Mouse (Mus musculus) skeletal muscle tissue, adult 2 months (tissue): ENCODE results near the gene Agpat4.
"Not testable (repeated sequence)": the region's sequence is repeated elsewhere in the genome, so short reads cannot be mapped to it uniquely, and the experiment has no call there.

ENCODE experiments used
- DNase-seq: peaks from one replicate; pipeline ENCODE4 v3.0.0-alpha.2; 2012; ENCODE audit warnings: low read depth, low spot score

The Agpat4 gene

DNA sequence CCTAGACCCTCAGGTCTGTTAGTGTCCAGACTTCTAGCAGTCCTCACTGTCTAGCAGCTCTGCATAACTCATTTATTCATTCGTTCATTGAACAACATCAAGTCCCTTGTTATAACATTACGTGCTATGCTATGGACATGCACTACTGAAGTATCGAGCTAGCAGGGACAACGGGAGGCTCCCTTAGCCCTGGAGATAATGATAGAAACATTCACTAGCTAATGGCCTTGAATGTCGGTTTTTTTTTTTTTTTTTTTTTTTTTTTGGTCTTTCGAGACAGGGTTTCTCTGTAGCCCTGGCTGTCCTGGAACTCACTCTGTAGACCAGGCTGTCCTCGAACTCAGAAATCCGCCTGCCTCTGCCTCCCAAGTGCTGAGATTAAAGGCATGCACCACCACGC is 3.8 kb downstream of the Agpat4 start:
- DNase-seq, result not testable (repeated sequence)

DNA sequence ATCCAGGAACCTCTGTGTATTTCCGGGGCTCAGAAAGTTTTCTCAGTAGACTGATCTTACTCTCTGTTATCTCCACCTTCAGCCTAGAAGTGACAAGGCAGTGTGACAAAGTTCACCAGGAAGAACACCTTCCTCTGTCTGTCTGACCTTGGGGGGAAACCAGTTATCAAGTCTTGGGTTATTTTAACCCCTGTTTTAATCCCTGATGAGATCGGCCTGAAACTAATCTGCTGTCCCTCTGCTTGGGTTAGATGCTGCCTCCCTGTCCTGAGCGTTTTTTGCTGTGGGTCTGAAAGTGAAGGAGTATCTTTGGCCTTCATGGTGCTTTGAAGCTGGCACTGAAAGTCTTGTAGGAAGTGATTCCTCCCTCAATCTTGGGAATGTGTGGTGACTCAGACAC is 4.7 kb downstream of the Agpat4 start:
- no peak for DNase-seq

DNA sequence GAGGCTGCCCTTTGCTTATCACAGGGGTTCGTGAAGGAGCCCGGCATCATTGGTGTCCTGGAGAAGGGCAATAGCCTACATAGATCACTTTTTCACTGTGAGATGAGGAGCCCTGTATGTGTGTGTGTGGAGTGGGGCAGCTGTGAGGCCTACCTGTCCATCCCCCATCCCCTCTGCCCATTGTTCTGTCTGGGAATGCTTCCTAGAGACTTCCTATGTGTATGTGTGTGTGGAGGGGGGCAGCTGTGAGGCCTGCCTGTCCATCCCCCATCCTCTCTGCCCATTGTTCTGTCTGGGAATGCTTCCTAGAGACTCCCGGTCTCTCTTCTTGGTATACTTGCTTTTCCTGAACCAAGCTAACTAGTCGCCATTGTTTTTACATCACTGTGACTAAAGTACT is 8.6 kb downstream of the Agpat4 start:
- no peak for DNase-seq

DNA sequence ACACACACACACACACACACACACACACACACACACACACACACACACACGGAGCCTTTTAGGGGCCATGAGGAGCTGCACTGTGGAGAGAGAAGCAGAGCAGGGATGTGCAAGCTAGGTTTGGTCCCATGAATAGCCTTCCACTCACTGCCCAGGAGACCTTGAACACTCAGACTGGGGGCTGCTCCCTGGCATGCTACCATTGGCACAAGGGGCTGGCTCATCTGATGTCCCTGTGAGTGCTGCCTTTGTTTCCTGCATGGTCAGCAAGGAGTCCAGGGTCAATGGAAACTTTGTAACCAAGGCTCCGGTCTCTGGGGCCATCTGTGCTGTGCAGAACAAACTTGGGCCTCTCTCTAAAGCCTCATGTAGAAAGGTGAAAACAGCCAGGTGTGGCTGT is 10.5 kb downstream of the Agpat4 start:
- DNase-seq, result no peak

DNA sequence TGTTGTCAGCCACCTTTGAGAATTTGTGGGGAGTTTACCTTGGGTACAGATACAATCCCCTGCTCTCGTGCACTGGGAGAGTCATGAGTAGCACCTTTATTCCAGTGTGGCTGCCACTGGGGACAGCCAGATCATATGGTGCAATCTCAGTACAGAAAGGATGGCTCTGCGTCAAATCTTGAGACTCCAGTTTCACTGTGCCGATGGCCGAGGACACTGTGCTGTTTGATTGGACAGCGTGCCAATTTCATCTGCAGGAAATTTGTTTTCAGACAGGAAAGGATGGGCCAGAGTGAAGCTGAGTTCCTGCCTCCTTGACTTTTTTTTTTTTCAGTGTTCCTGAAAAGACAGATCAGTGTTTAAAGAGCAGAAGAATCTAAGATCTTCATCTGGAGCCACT is 12.7 kb downstream of the Agpat4 start:
- DNase-seq, result no peak

DNA sequence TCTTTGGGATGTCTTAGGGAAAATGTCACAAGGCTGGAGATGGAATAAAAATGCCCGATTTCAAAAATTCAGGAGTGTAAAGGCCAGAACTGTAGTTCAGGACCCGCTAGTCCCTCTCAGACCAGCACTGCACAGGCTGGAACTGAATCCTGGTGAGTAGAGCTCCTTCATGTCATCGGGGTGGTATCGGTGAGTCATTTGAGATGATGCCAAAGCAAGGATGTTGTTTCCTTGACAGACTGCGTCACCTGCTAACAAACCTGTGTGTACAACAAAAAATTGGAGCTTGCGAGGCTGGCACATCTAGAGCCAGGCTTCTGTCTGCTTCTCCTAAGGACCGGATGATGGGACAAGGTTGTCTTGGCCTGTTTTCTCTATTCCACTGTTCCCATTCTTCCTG is 13.1 kb downstream of the Agpat4 start:
- DNase-seq, result no peak

DNA sequence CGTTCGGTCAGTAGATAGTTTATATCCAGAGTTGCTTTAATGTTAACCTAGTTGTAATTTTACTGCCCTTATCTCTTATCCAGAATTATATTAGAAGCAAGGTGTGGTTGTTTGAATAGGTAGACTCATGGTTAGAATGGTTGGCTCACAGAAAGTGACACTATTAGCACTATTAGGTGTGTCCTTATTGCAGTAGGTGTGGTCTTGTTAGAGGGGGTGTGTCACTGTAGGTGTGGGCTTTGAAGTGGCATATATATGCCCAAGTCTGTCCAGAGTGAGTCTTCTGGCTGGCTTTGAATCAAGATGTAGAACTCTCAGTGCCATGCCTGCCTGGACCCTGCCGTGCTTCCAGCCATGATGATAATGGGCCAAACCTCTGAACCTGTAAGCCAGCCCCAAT is 14.4 kb downstream of the Agpat4 start:
- no peak for DNase-seq

DNA sequence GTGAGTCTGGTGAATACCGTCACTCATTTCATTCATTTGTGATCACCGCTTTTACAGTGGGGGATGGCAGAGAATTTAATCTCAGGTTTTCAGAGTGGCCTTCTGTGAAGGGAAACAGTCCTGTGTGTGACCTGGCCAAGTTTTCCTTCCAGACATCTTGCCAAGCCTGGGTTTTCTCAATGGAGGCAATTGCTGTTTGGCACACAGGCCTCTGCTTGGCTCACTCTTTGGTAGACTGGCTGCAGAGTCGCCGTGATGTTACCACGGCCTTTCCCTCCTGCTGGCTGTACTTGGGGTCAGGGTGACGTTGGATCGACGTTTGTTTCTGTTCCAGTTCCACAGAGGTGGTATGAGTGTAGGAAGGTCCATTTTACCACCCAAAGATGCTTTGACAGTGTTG is 15.5 kb downstream of the Agpat4 start:
- no peak for DNase-seq

DNA sequence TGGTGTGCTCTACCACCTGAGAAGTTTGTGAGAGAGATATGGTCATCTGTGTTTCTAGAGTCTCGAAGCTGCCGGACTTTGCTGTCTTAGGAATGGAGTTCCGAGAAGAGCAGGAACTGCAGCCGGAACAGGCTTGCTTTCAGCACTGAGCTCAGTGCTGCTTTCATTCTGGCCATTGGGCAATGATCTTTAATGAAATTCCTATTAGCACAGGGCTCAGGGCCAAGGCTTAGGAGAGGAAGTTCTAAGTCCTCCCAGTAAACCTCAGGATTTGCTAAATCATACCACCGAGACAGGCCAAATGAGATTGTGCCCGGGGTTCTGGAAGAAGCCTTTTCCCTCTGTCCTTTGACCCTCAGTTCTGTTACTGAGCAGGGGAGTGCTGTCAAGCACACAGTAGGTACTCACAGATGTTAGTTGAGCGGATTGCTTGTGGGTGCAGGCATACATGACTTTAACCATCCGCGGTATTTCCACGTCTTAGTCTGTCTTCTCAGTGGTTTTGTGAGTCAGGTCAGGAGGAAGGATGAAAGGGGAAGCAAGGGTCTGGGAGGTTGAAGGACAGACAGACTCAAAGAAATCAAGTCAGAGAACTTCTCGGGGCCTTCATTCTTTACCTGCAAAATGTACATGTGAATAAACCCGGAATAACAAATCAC is 16.6 kb downstream of the Agpat4 start:
- DNase-seq, result no peak

DNA sequence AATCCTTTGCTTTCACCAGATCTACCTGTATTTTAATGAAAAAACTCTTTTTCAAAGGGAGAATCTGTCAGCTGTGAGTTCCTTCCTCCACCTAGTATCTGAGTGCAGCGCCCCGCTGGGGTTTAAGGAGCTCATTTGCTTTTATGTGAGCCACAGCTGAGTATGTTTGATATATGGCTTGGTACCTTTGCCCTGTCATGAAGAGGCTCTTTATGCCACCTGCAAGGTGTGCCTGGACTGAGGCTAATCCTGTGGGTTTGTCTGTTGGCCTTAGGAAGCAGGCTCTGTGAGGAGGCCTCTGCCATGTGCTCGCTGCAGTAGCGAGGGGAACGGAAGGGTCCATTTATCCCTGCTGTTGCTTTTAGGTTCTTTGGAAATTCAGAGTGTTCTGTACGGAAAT is 19.9 kb downstream of the Agpat4 start:
- no peak for DNase-seq

DNA sequence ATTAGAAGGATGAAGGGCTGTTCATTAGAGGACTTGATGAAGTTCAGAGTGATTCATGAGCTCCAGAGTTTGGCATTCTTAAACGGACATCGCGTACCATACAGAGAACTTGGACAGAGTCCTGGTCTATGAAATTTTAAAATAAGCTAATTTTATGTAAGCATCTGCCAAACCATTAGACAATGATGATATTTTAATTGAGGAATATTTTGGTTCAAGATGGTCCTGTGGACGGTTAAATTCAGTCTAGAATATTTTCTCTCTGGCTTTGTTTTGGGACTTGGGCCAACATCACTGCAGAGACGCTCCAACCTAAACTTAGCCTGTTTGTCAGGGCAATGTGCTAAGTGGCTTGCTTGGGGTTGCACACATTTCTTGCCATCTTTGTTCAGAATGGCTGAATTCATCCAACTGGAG is 25.5 kb downstream of the Agpat4 start:
- DNase-seq, result no peak

DNA sequence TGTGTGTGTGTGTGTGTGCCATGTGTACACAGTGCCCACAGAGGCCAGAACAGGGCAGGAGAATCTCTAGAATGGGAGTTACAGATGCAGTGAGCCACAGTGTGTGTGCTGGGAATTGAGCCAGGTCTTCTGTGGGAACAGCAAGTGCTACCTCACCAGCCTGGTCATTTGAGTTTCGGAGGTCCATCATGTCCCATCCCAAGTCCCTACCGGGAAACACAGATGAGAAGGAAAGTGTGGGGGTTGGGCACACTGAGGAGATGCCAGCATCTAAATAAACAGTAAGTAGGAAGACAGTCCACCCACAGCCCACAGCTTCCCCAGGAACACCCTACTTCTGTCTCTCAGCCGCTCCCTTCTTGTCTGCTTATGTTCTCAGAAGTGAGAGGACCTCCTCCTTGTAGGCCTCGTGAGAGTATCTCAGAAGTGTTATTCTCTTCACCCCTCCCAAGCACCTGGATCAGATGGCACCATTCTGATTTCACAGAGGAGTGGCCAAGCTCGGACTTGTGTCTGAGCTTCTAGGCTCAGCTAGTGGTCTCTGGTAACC is 27.7 kb downstream of the Agpat4 start:
- DNase-seq, result no peak

DNA sequence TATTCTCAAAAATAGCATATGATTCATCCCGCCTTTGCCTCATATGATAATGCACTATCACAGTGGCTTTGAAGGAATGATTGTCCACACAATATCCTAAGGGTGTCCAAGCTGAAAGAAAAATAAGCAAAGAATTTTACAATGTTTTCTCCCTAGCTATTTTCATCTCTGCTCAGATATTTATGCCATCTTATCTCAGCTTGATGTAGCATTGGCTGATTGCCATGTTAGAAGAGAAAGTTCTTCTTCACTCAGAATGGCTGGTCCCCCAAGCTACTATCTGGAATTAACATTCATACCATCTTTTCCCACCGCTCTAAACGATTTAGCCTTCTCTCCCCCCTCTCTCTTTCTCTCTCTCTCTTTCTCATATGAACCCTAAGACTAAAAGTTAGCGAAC is 29.3 kb downstream of the Agpat4 start:
- DNase-seq, result no peak

DNA sequence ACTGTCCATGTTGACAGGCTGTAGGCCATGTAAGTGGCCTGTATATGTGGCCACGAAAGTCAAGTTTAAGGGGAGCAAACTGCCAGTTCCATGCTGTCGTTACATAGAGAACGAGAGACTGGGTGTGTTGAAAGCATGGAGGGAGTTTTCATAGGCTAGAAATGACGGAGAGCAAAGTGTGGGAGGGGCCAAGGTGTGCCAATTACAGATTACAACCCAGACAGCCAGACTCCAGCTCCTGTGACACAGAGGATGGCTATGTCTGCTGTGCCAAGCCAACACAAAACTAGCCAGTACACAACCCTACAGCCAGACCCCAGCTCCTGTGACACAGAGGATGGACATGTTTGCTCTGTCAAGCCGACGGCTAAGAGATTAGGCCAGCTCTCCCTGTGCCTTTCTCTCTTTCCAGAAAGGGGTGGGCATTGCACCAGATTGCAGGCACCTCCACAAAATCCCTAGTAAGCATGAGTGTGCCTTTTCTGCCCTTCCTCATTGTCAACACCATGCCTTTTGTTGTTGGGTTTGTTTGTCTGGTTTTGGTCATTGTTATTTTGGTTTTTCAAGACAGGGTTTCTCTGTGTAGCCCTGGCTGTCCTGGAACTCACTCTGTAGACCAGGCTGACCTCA is 30.8 kb downstream of the Agpat4 start:
- no peak for DNase-seq

DNA sequence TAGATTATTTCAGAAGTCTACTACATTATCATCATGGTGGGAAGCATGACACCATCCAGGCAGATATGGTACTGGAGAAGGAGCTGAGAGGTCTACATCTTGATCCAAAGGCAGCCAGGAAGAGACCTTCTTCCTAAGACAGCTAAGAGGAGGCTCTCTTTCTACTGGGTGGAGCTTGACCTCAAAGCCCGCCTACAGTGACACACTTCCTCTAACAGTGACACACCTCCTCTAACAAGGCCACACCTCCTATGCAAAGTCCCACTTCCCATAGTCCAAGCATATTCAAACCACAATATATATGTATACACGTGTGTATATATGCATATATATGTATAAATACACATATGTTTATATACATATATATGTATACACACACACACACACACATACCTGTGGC is 32.5 kb downstream of the Agpat4 start:
- no peak for DNase-seq

DNA sequence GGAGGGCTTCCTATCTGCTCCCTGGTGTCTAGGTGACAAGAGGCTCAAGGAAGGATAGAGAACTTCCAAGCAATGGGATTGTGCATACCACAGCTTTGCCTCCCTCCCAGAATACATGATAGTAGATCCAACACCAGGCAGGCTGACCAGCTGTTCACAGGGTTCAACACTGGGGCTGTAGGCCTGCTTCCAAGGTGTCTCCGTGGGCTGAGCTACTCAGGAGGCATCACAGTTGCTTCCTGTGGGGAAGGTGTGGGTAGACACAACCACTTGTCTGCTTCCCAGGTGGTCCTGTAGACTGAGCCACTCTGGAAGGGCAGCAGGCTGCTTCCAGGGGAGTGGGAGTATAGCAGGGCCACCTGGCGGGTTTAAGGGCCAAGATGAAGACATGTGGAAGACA is 35.8 kb downstream of the Agpat4 start:
- DNase-seq, result no peak

DNA sequence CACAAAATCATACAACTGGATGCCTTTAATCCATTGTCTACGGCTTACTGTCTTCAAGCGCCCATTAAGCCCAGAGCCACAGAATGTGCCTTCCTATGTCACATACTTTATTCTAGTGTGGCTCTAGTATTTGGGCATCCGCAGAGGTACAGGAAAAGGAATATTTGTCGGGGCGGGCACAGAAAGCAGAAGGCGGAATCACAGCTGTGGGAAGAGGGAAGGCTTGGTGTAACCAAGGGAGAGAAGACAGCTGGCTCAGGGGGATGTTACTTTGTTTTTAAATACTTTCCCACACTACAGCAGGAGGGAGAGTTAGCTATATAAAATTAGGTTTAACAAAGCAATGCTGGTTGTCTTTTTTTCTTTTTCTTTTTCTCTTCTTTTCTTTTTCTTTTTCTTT is 36.7 kb downstream of the Agpat4 start:
- no peak for DNase-seq

DNA sequence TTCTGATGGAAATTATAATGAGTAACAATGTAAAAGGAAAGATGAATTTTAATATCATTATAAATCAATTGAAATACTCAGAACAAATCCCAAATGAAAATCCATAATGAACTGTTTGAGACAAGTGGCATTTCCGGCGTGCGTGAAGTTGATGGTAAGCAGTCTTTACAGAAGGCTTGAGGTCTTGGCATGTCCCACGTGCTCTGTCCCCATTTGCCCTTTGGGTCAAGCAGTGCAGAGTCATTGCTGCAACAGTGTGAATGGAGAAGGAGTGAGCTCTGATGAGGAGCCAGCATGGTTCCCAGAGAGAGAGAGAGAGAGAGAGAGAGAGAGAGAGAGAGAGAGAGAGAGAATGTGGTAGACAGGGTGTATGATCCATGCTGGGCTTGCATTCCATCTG is 37.4 kb downstream of the Agpat4 start:
- DNase-seq, result no peak

DNA sequence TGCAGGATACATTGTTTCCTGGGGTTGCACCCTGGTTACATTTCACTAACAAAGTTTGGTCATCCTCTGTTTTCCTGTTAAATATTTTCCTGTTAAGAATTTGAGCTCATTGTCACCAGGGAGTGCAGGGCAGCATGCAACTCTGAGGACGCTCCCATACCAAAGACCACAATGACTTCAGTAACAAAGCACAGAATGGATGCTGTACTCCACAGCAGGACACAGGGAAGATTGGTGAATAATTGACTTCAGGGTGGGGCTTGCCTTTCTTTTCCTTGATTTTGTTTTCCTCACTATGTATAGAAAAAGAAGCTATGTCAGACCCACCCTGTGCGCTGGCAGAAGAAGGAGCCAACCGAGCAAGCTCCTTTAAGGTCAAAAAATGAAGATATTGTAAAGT is 38.2 kb downstream of the Agpat4 start:
- DNase-seq, result no peak

DNA sequence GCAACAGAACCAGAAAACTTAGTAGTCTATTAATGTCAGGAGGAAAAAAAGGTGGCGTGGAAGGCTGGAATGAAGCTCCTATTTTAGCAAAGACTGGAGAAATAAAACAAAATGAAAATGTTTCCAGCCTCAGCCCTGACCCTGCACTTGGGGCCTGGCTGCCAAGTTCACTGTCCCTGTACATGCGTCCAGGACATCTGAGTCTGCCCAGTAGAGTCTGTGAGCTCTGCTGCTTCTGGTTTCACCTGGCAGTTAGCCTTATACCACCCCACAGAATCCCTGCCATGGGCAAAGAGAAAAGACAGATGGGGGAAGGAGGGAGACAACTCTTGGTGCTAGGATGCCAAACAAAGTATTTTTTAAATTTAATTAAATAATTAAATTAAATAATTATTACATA is 38.7 kb downstream of the Agpat4 start:
- DNase-seq, result no peak

DNA sequence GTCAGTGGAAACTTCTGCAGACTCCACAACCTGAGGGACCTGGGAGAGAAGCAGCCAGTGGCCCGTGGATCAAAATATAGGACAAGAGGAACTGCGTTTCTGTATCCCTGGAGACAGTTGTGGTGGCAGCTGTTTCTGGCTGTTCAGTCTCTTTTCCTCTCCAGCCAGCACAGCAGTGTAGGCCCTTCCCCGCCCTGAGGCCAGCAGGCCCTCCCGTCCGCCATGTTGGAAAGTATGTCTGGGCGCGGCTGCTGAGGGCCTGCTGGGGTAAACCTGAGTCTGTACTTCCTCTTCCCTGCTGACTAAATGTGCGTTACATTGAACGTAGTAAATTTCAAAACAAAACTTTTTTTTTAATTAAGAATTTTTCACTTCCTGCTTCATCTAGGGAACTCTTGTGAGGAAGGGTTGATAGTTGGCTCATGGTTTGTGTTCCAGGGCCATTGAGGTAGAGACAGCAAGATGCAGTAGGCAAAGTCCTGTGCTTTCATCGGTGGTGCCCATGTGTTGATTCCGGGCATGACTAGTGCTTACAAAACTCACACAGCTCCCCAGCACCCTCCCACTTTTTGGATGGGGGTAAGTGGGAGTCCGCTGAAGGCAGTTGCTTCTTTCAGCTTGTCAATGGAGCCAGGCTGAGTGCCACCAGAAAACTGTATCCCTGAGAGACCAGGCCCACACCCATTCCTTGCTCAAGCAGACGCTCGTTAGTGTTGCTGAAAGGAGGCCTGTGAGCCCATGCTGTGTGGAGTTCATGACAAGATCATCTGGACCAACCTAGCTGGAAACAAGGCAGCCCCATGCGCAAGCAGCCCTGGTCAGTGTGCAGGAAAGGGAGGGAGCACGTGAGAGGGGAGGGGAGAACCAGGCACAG is 40.9 kb downstream of the Agpat4 start:
- no peak for DNase-seq

DNA sequence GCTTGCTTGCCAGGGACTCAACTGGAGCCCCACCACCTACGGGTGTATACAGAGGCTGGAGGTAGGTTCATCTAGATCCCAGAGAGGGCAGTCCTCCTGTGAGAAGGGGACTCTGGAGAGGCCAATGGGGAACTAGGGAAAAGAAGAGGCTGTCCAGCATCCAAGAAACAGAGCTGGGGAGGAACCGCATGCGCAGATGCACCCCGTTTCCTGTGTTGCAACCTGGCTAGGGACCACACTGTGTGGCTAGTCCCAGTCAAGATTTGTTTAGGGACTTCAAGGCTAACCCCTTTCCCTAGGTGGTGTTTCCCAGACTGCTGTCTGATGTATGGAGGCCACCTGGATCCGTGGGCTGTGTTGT is 41.5 kb downstream of the Agpat4 start:
- no peak for DNase-seq

DNA sequence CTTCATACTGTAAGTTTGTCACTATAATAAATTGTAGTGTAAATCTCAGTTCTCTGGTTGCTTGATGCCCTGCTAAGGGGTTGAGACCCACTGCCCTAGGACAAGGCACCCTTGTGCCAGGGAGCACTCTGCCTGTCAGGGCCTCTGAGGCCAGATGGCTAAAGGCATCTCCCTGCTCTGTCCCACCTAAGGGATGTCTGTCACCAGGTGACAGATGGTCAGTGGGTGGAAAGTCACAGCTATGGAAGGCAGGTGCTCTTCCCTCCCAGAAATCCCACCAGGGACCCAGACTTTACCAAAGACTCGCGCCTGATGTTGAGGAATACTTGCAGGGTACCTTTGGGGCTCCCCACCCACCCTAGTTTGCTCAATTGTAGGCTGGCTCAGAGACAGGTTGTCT is 42.0 kb downstream of the Agpat4 start:
- DNase-seq, result no peak
